Mouse (Mus musculus) ES-E14 (cell line): ENCODE measurements around the gene Lpcat3. TPM values are rescaled to one million over a fixed set of nuclear protein-coding genes. Genes with fewer than 3 reads are reported as not detected.

Experiments
- DNase-seq: peaks from one replicate; pipeline ENCODE4 v3.0.0-alpha.2; 2013; ENCODE audit warnings: low read depth, low spot score
- H3K27ac ChIP-seq: 2 replicates; pipeline ENCODE4 v1.5.1; 2012; ENCODE audit warnings: low read depth, mild to moderate bottlenecking, low read length, moderate library complexity, mixed read lengths; ENCODE audit not compliant: poor library complexity, insufficient read depth, severe bottlenecking
- H3K36me3 ChIP-seq: 2 replicates; pipeline ENCODE4 v1.6.1; 2012; ENCODE audit warnings: mild to moderate bottlenecking, low read length, moderate library complexity, mixed read lengths; ENCODE audit not compliant: control insufficient read depth, poor library complexity, insufficient read depth, severe bottlenecking
- H3K4me1 ChIP-seq, 2 experiments: fragments of 150-350 bp in 1 of 2; sonication (generic) in 1 of 2; 2 replicates each; pipeline ENCODE4 v1.6.1; 2012; ENCODE audit warnings: low read length in 2 of 2, mild to moderate bottlenecking in 1 of 2, mixed read lengths in 1 of 2; ENCODE audit not compliant: control insufficient read depth in 2 of 2, insufficient read depth in 2 of 2, poor library complexity in 1 of 2
- H3K4me3 ChIP-seq, 2 experiments: fragments of 150-350 bp in 1 of 2; sonication (generic) in 1 of 2; 2 replicates each; pipeline ENCODE4 v1.5.1; 2012; ENCODE audit warnings: low read length in 2 of 2, low read depth in 1 of 2, mild to moderate bottlenecking in 1 of 2, mixed read lengths in 1 of 2; ENCODE audit not compliant: insufficient read depth in 1 of 2, poor library complexity in 1 of 2, severe bottlenecking in 1 of 2
- H3K9ac ChIP-seq: 2 replicates; pipeline ENCODE4 v1.6.1; 2012; ENCODE audit warnings: low read depth, mild to moderate bottlenecking, low read length, mixed read lengths; ENCODE audit not compliant: poor library complexity, insufficient read depth, severe bottlenecking
- H3K9me3 ChIP-seq: fragments of 150-350 bp; sonication (generic); 2 replicates; pipeline ENCODE4 v1.6.1; 2012; ENCODE audit warnings: low read depth, mild to moderate bottlenecking, low read length; ENCODE audit not compliant: control insufficient read depth, insufficient read depth
- CHD2 ChIP-seq: IDR thresholded peaks from 2 replicates; pipeline ENCODE4 v1.6.1; 2014; ENCODE audit warnings: mild to moderate bottlenecking, low read depth, low read length, inconsistent platforms
- HCFC1 ChIP-seq: IDR thresholded peaks from 2 replicates; pipeline ENCODE4 v1.6.1; 2012; ENCODE audit warnings: low read length, inconsistent platforms, borderline replicate concordance; ENCODE audit not compliant: insufficient read depth
- MAFK ChIP-seq: IDR thresholded peaks from 2 replicates; pipeline ENCODE4 v1.6.1; 2014; ENCODE audit warnings: mild to moderate bottlenecking, low read depth, low read length, inconsistent platforms; ENCODE audit not compliant: insufficient read depth
- ZC3H11A ChIP-seq: IDR thresholded peaks from 2 replicates; pipeline ENCODE4 v1.6.1; 2012; ENCODE audit warnings: low read depth, mild to moderate bottlenecking, inconsistent platforms, low read length, borderline replicate concordance
- ZNF384 ChIP-seq: IDR thresholded peaks from 2 replicates; pipeline ENCODE4 v1.6.1; 2012; ENCODE audit warnings: low read depth, low read length, inconsistent platforms
- in situ Hi-C, 2 experiments: fragments of 600-800 bp; cut with MboI; formaldehyde crosslinking; loops; one replicate each; pipeline ENCODE4 v1.15.1; 2025; ENCODE audit warnings: low sequenced_read_pairs in 2 of 2, inconsistent platforms in 1 of 2; ENCODE audit not compliant: unreplicated experiment in 2 of 2
- total RNA-seq: library from RNA; depleted of rRNA; stranded (reverse); fragments of 300-350 nt; gene quantifications from 2 replicates; pipeline ENCODE4 v1.2.3, GENCODE M21; 2012

Gene Lpcat3
- total RNA-seq, 1 experiment, result 65.5 TPM

- Histone ChIP-seq H3K4me3 (no peak overlapping the region), H3K4me1 (peaks cover 0 to 21% of the 10 kb centered on the region in 2 experiments; a peak in 1 of 4 replicates), H3K9ac (0 out of 2 replicates have a peak overlapping the region, but pooled peaks have one; percentile 26), H3K36me3 (peaks cover 52% of the 10 kb centered on the region), H3K27ac (no peak overlapping the region), H3K9me3 (no peaks in the 10 kb centered on the region)
- in situ Hi-C loops, result no loop called here
- TF ChIP-seq HCFC1 (no peak), ZNF384 (no peak), ZC3H11A (no peak), MAFK (no peak)
- DNase-seq, result no peak
These were observed 38.5 kb downstream of the Lpcat3 start for GRCm38 (mm10) chr6:124701338-124701737.

GRCm38 (mm10) chr6:124702102-124702783, 39.4 kb downstream of the Lpcat3 start:
- Histone ChIP-seq H3K4me1 (peaks cover 0 to 21% of the 10 kb centered on the region in 2 experiments; a peak in 1 of 4 replicates), H3K4me3 (no peak overlapping the region), H3K27ac (no peak overlapping the region), H3K9ac (no peak overlapping the region), H3K9me3 (no peaks in the 10 kb centered on the region), H3K36me3 (peaks cover 52% of the 10 kb centered on the region)
- no peak for DNase-seq
- in situ Hi-C loops, result no loop called here
- no peak for TF ChIP-seq ZNF384
- TF ChIP-seq CHD2, result no peak
- no peak for TF ChIP-seq ZC3H11A
- TF ChIP-seq MAFK, result no peak
- TF ChIP-seq HCFC1, result no peak

- Histone ChIP-seq H3K4me3 (no peak overlapping the region), H3K4me1 (peaks cover 0 to 21% of the 10 kb centered on the region in 2 experiments; a peak in 1 of 4 replicates), H3K27ac (no peak overlapping the region), H3K9ac (no peak overlapping the region), H3K36me3 (peaks cover 52% of the 10 kb centered on the region), H3K9me3 (no peaks in the 10 kb centered on the region)
- in situ Hi-C loops, result no loop called here
- TF ChIP-seq MAFK (no peak), CHD2 (no peak), ZNF384 (no peak), HCFC1 (0 out of 2 replicates have a peak, but pooled peaks have one; percentile 19), ZC3H11A (peak; percentile 15; the same call in 1 of the 2 replicates)
- DNase-seq, result peak; percentile 84
These were observed 39.9 kb downstream of the Lpcat3 start for GRCm38 (mm10) chr6:124702784-124703103.

GRCm38 (mm10) chr6:124703789-124704188, 41.0 kb downstream of the Lpcat3 start:
- no peak overlapping the region for H3K27ac ChIP-seq
- H3K4me3 ChIP-seq, result no peak overlapping the region
- H3K9ac ChIP-seq, result no peak overlapping the region
- DNase-seq, result no peak
- H3K36me3 ChIP-seq, result peaks cover 62% of the 10 kb centered on the region
- H3K4me1 ChIP-seq, result peaks cover 0 to 21% of the 10 kb centered on the region in 2 experiments; a peak in 1 of 4 replicates
- TF ChIP-seq ZNF384, result no peak
- no peak for TF ChIP-seq CHD2
- no peak for TF ChIP-seq HCFC1
- no peak for TF ChIP-seq ZC3H11A
- TF ChIP-seq MAFK, result no peak
- H3K9me3 ChIP-seq, result no peaks in the 10 kb centered on the region
- in situ Hi-C loops, result no loop called here
